Mouse (Mus musculus): ENCODE measurements around the gene Copa. TPM values are rescaled to one million over a fixed set of nuclear protein-coding genes. Genes with fewer than 3 reads are reported as not detected.

Copa gene
- polyA plus RNA-seq (2015; fragmentation: Nextera tagmentation; extraction: Ambion mirVana), result 115 and 123 TPM in 2 replicates

DNA sequence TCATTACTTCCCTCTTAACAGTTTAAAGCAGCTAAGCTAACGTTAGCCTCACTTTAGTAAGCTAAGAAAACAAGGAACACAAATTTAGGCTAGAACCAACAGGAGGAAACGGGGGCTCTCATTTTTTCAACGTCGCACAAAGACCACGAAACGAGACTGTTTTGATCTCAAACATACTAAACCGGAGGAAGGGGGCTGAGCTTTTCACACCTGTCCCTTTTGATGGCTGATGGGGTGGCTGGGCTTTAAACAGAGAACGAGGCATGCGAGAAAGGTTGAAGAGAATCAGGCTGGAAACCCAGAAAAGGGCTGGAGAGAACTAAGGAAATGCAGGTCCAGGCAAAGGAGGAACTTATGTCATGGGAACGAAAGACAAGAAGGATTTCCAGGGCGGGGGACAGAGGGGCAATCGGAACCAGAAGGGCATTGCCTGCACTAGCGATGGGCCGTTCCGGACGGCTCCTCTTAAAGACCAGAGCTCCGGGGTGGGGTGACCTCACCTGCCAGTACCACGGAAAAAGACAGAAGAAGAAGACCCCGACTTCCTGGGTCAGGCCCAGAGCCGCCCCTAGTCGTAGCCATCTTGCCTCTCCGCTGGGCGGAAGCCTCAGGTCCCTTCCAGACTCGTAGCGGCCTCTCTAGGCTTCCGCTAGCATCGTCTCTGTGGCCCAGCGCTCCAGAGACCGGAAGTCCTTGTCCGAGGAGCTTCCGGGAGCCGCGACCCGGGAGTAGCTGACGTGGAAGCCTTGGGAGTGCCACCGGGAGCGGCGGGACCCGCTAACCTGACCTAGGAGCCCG, at the start of gene Copa, which contains the start of gene Ncstn:
Gene Copa, plus strand, starts transcription at position 429 of the 798 bp plus-strand sequence.
Gene Ncstn, minus strand, starts transcription at position 695 of the 798 bp plus-strand sequence.
- peak; percentile 95 for DNase-seq (ENCODE audit: low spot score)

DNA sequence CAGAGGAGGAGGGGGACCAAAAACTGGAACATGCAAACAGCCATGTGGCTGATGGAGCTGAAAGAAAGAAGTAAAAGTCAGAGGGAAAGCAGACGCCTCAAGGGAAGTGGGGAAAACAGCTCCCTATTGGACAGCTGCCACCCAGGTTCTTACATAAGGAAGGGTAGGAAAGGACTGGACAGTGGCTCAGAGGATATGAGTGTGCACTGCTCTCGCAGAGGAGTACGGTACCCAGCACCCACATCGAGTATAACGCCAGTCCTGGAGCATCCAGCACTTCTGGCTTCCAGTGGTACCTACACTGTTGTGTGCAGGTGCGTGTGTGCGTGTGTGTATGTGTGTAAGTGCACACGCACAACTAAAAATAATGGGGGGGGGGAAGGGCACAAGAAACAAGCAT, 35.9 kb upstream of the Copa start:
- no peak for DNase-seq (ENCODE audit: low spot score)

DNA sequence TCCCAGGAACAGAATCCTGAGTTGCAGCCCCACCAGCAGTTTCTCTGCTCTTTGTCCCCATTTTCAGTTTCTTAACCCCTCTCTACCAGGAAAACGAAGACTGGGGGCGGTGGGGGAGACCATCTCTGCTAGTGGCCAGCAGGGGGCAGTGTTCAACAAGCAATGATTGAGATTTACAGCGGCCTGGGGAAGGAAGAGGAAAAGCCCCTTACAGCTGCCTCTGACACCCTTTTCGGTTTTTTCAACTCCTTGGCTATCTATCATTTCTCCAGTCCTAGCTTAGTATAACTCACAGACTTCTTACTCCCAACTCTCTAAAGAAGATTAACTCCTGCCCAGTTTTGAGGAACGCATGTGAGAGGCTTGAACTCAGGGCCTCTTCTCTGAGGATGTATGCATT, 35.4 kb upstream of the Copa start:
- peak; percentile 86 for DNase-seq (ENCODE audit: low spot score)

DNA sequence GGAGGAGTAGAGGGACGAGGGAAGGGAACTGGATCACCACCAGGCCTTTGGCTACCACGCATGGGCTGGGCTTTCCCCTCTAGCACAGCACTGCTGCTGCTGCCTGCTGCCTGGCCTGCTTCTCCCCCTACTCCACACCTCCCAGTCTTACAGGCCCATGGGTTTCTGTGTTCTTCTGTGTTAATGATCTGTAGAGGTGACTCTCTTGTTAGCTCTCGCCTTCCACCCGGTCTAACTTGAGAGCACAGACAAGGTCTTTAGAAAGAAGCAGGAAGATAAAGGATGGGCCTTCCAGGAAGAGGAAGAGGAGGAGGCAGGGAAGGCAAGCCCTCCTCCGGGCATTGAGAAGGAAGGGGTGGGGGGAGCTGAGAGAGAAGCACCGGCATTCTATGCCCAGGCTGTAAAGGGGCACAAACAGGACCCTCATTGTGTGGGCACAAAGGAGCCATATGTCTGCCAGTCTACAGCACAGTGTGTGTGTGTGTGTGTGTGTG, 34.0 kb upstream of the Copa start:
- no peak for DNase-seq (ENCODE audit: low spot score)

DNA sequence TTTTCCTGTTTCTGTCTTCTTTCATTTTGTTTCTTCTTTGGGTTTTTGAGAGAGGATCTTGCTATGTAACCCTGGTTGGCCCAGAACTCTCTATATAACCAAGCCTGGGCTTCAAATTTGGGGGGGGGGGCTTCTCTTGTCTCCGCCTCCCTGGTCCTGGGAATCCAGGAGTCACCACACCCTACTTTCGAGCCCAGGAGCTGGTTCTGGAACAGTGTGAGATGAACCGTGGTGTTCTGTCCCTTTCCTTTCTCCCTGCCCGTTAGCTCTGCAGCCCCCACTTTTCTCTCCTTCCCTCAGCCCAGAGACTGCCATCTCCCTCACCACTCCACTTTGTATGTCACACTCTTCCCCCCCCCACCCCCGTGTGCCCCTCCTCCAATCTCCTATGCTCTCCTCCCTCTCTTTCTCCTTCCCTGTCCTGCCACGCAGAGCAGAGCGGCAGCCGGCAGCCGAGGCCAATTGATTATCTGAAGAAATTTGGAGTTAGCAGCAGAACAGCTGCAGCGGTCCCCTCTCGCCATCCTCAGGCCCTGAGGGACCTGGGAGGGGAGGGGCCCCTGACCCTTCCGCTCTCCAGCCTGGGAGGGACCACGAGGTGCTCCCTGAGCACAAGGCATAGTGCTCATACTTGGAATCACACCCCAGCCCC, 33.1 kb upstream of the Copa start:
- no peak for DNase-seq (ENCODE audit: low spot score)

DNA sequence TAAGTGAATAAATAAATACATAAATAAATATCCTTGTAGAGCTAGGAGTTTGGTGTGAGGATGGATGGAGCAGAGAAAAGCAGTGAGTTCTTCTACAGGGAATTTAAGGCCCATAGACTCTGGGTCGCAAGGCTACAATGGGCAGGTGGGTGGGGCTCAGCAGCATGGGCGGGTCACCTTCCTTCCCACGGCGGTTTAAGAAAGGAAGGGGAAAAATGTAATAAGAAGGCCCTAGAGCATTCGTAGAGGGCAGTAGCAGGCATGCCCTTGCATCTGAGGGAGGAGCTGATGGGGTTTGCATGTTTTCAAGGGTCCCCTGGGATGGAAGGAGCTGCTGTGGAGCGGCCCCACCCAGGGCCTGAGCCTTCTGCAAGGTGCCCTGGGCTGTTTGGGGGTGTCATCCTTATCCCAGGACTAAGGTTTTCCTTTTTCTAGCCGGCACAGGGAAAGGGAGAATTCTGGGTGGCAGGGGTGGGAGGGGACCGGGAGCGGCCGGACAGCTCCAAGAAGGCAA, 29.5 kb upstream of the Copa start:
- no peak for DNase-seq (ENCODE audit: low spot score)

DNA sequence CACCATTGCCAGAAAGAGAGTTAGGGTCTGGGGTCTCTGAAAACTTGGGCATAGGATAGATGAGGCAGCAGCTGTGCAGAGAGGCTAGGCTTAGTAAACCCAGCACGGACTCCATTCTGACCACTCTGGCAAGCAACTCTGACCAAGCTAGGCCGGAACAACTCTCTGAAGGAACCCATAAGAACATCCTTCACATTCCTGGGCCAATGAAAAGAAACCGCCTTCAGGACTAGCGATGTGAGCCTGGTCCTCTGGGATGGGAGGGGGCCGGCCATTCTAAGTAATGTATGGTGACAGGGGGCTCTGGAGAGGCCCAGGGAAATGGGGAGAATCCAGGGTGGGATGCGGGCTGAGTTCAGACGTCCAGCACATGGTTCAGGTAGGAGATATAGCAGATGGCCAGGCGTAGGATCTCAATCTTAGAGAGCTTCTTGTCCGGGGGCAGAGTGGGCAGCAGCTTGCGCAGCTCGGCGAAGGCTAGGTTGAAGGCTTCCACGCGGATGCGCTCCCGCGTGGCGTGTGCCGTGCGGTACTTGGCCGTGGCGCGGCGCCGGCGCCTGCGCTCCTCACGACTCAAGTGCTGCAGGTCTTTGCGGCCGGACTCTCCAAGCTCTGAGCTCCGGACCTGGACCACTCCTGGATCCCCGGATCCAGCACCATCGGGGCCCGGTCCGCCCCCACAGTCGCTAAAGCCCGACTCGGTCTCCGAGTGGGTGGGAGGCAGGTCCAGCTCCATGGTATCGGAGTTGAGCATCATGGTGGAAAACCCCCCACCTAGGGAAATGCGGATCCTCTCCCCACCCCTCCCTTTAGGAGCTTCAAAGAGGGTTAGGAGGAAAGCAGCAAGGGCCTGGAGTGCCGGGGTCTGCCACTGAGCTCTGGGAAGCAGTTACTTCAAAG, 28.5 kb upstream of the Copa start:
- no peak for DNase-seq (ENCODE audit: low spot score)

DNA sequence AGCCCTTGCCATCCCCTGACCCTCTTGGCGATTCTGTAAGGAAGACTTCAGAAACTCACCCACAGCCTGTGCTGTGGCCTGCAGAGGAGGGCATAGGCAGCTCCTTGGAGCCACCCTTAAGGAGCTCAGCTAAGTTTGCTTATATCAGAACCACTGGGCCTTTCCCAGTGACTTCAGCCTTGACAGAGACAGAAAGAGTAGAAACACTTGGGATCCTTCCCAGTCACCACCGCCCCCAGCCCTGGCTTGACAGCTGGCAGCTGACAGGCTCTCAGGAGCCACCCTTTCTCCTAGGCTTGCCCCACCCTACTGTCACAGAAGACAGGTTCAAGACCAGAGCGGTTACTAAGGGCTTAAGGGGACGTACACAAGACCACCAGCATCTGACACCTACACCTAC, 26.1 kb upstream of the Copa start:
- DNase-seq (ENCODE audit: low spot score), result no peak

DNA sequence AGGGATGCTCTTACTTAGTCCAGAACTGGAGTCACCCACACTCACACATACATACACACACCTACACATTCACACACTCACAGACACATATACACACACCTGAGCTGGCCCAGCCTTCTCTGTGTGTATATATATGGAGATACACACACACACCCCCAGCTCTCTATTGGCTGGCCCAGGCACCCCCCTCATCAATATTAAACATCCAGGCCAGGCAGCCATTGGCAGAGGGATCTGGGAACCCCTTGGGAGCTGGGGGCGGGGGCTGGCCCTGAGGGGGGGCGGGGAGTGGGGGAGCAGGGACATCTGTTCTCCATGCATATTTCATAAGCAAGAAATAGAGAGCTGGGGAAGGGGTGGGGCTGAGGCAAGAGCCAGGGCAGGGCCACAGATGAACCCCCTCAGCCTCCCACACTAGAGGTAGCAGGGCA, 24.8 kb upstream of the Copa start, which contains the start of gene Nhlh1:
Gene Nhlh1, minus strand, starts transcription at position 83 of the 431 bp plus-strand sequence.
- no peak for DNase-seq (ENCODE audit: low spot score)

DNA sequence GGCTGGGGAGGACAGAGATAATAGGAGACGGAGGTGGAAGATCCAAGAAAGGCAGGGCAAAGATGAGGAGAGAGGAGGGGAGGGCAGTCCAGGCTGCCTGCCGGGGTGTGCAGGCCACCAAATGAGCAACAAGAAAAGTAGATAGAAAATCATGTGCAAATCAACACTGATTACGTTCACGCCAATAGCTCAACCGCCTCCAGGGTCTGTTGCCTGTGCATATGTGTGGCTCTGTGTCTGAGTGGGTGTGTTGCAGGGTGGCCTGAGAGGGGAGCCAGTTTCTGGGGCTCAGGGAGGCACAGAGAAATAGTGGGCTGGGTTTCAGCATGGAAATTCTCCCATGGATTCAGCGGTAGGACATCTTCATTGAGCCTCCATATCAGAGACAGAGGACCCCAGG, 24.0 kb upstream of the Copa start:
- DNase-seq (ENCODE audit: low spot score), result no peak

DNA sequence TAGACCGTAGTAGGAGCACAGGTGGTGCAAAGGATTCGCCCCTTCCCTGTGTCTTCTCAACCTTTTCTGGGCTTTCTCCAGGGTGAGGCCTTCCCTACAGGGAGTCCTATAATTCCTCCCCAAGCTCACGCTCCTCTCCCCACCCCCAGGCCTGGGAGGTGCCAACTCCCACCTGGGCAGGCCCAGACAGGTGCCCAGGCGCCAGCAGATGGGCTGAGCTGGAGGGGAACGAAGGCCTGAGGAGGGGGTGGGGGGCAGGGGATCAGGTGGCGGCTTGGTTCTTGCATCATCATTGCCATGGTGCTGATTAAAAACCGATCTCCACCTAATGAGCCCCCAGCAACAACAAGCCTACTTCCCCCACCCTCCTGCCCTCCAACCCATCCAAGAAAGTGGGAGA, 23.5 kb upstream of the Copa start:
- no peak for DNase-seq (ENCODE audit: low spot score)

DNA sequence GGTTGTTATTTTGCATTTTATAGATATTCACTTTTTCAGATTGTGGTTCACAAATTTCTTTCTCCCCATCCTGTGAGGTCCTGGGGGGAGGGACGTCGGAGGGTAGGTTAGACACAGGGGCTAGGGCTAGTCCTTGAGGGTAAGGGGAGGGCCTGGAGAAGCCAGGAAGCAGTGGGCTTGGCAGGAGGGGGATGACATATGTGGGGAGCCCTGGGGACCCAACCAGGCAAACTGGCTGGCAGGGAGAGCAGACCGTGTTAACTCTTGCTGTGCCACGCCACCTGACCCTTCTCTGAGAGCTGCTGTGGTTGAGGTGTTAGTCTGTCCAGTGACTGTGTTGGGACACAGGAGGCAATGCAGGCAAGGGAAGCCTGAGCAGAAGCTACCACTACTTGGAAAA, 21.7 kb upstream of the Copa start:
- no peak for DNase-seq (ENCODE audit: low spot score)

DNA sequence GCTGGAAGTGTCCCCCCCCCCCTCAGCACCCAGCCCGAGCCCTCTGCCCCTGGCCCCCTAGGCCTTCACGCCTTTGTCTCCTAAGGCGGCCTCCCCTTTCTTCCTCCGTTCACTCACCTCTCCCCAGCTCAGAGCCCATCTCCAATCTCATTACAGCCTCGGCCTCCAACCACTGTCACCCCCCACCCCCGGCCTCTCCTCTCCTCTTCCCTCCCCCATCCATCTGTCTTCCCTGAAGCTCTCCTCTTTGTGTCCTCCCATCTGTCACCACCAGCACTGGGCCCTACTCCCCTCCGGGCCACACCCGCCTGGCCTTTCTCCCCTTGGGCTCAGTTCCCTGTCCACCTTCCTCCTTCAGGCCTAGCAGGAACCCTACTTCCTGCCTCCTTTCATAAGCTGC, 21.1 kb upstream of the Copa start:
- no peak for DNase-seq (ENCODE audit: low spot score)

DNA sequence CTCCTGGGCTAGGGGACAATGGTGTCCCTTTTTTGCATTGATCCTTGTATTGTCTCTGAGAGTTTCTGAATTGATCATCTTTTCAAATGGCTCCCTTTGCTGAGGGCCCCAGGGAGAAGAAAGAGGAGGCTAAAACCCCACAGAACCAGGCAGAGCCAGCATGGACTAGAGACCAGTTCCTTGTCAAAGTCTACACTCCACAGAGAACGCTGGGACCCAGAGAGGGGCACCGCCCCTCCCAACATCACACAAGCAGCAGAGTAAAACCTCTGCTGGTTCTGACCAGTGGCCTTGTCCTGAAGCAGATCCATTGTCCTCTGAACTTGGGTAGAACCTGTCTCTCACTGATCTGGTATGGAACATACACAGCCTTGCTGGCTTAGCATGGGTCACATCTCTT, 20.2 kb upstream of the Copa start:
- DNase-seq (ENCODE audit: low spot score), result no peak

DNA sequence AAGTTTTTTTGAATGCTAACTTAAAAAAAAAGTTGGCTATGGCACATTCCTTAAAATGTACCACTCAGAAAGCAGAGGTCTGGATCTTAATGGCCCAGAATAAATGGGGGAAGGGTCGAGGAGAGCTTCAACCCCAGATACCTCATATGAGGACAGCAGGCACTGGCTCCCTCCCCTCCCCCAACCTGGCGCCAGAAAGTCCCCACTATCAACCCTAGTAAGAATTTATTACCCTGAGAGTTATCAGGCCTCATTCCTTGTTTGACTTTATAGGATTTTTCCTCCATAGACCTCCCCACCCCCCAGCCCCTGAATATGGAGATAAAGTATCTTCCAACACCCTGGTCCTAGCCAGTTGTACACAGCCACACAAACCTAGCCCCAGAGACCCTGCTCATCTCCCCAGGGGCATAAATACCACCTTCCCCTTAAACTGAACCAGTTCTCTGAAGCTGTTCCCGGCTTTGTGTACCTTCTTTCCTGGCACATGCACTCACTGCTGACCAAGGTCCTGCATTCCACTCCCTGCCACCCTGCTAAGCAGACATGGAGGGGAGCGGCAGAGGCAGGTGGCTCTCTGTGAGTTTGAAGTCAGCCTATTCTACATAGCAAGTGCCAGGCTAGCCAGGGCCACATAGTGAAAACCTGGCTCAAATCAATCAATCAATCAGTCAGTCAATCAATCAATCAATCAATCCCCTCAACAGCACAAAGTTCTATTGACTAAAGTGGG, 18.9 kb upstream of the Copa start:
- no peak for DNase-seq (ENCODE audit: low spot score)

DNA sequence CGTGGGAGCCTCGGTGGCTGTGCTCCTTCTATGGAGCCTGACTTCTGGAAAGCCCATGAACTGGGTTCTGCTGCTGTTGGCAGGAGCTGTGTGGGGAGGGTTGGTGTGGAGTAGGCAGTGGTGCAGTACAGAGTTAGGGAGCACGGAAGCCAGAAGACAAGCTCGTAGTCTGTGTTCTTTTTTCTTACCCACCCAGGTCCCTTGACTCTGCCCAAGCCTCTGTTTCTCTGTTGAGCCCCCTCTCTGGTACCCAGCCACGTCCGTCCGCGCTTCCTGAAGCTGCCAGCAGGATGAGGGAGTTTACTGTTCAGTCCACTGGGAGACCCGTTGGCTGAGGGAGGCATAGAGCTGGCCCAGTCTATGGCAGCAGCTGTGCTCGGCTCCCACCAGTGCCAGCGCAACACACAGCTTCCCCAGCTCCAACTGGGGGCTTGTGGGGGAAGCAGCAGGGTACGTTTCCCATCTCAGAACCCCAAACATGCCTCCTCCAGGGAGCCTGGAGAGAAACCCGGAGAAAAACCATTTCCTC, 17.7 kb upstream of the Copa start:
- no peak for DNase-seq (ENCODE audit: low spot score)

DNA sequence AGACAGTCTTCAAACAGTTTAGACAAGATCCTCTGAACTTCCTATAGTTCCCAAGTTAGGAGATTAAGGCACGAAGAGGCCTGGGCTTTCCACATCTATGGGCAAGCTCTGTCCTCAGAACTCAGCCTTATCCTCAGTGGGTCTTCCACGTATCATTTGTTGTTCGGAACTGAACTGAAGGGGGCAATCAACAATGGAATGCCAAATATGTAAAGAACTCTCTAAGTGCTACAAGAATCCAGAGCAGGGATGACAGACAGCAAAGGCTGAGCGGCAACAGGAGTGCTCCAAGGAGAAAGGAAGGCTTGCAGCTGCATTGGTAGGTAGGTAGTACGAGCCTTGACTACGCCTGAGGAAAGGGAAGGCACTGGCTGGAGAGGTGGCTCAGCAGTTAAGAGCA, 12.1 kb upstream of the Copa start:
- no peak for DNase-seq (ENCODE audit: low spot score)

DNA sequence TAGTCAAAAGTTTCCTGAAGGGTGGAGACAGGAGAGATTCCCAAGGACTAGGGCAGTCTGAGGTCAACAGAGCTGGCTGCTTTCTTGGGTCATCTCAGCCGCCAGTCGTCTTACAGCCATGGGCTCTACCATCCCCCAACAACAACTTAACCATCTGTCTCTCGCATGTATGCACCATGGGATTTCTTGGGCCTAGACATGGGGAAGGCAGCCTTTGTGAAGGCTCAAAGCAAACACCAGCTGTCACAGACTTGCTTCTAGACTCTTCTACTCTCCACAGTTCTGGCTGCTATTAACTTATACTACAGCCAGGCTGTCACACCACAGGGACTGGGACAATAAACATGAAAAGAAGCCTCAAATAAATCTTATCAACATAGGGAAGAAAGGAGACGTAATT, 10.8 kb upstream of the Copa start:
- no peak for DNase-seq (ENCODE audit: low spot score)

DNA sequence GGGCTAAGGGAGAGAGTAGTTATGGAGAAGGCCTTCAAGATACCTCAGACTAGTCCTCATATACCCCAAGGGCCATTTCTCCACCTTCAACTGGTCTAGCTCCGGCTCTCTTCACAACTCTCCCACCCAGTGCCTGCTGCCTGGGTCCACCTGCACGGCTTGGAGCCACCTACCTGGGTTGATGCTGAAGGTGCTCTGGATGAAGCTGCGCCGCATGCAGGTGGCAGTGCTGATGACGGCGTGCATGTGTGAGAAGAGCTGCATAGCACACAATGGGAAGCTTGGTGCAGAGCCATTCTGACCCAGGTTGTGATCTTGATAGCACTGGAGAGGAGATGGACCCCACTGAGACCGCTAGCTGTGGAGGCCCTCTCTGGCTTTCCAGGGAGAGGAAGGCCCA, 9.7 kb upstream of the Copa start:
- no peak for DNase-seq (ENCODE audit: low spot score)

DNA sequence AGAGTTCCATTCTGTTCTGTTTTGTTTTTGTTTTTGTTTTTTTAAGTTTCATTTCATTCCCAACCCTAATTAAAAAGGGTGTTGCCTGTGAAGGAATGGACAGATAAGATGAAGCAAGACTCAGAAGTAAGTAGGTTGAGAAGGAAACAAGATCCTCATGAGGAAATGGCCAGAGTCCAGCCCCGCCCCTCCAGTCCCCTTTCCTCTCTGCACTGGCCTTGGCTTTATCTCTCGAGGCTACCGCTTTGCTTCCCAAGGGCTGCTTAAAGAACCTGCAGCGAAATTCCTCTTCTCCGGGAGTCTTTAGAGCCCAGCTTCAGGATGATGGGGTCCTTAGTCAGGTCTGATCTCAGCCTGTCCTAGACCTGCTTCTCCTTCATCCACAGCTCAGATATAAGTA, 4.3 kb upstream of the Copa start:
- DNase-seq (ENCODE audit: low spot score), result no peak
